Mouse (Mus musculus): ENCODE measurements at regions not wholly inside any gene's neighbourhood (a gene's known extent, or its start where the extent isn't known, plus 50 kb on each side); places are given as distances from the start of the nearest gene placed in this dataset.
"Not testable (repeated sequence)": the region's sequence is repeated elsewhere in the genome, so short reads cannot be mapped to it uniquely, and the experiment has no call there.

DNA sequence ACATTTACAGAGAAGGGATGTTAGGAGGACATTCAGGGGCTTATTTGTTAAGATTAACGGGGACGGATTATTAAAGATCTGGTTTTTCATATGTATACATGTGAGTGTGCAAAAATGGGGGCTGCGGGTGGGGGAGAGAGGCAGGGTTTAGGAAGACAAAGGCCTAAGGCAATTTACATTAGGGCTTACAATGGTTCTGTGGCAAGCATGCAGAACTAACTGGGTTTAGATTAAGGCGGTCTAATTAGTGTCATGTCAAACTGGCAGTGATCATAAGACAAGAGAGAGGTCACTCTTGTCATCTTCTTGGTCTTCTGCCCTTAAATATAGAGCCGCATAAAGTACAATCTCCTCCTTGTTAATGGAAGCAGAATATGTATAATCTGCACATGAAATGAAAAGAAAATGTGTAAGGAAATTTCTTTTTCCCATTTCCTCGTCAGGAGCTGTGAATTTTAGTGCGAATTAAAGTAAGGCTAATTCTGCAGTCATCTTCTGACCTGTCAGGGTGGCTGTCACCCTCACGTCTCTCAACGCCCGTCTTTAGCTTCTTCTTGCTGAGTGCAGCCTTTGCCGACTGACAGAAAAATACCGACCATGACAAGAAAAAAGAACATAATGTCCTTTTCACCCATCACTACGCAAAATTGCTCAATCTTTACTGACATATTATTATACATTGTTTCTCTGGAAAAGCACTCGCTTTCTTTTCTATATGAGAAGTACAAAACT, 256.6 kb upstream of the Meis2 start:
- WGBS: 89% methylated on average over 14 of the region's 14 CpGs

GRCm38 (mm10) chr2:116299551-116299950, 233.9 kb upstream of the Meis2 start:
- 68% methylated on average over 1 of the region's 1 CpGs for WGBS
- TF ChIP-seq CTCF (IDR thresholded peaks at IDR 0.05; ENCODE audit: low read depth): no peak
- H3K36me3 ChIP-seq (ENCODE audit: control insufficient read depth, insufficient read depth): no peaks in the 10 kb centered on the region
- no peak overlapping the region for H3K27ac ChIP-seq (ENCODE audit: low read depth, low read length)
- H3K9me3 ChIP-seq (ENCODE audit: control insufficient read depth): no peaks in the 10 kb centered on the region
- H3K4me2 ChIP-seq (replicated peaks; ENCODE audit: low read depth): no peak overlapping the region
- H3K4me1 ChIP-seq (replicated peaks; ENCODE audit: control insufficient read depth, insufficient read depth, low read length): no peaks in the 10 kb centered on the region
- ATAC-seq: no peak
- no peaks in the 10 kb centered on the region for H3K27me3 ChIP-seq (replicated peaks; ENCODE audit: control insufficient read depth, insufficient read depth, low read length)
- no peak overlapping the region for H3K9ac ChIP-seq (ENCODE audit: low read depth, low read length)
- no peak overlapping the region for H3K4me3 ChIP-seq (ENCODE audit: low read depth, low read length)

More for the DNA sequence above, 256.6 kb upstream of the Meis2 start:
- Histone ChIP-seq H3K27me3 (replicated peaks; ENCODE audit: control insufficient read depth, insufficient read depth, low read length) (no peaks in the 10 kb centered on the region), H3K4me3 (ENCODE audit: low read depth, low read length) (no peak overlapping the region), H3K4me2 (replicated peaks; ENCODE audit: low read depth) (no peak overlapping the region), H3K9ac (ENCODE audit: low read depth, low read length) (no peak overlapping the region), H3K36me3 (ENCODE audit: control insufficient read depth, insufficient read depth) (no peaks in the 10 kb centered on the region), H3K4me1 (replicated peaks; ENCODE audit: control insufficient read depth, insufficient read depth, low read length) (no peaks in the 10 kb centered on the region), H3K27ac (ENCODE audit: low read depth, low read length) (no peak overlapping the region), H3K9me3 (ENCODE audit: control insufficient read depth) (no peaks in the 10 kb centered on the region)
- no peak for TF ChIP-seq CTCF (IDR thresholded peaks at IDR 0.05; ENCODE audit: low read depth)
- no peak for ATAC-seq

GRCm38 (mm10) chr2:116289886-116290285, 224.2 kb upstream of the Meis2 start:
- no peaks in the 10 kb centered on the region for H3K9me3 ChIP-seq (ENCODE audit: control insufficient read depth)
- H3K9ac ChIP-seq (ENCODE audit: low read depth, low read length): no peak overlapping the region
- H3K36me3 ChIP-seq (ENCODE audit: control insufficient read depth, insufficient read depth): no peaks in the 10 kb centered on the region
- H3K4me2 ChIP-seq (replicated peaks; ENCODE audit: low read depth): no peak overlapping the region
- no peak for TF ChIP-seq CTCF (IDR thresholded peaks at IDR 0.05; ENCODE audit: low read depth)
- H3K27me3 ChIP-seq (replicated peaks; ENCODE audit: control insufficient read depth, insufficient read depth, low read length): no peaks in the 10 kb centered on the region
- WGBS: 78% methylated on average over 7 of the region's 7 CpGs
- no peak overlapping the region for H3K4me3 ChIP-seq (ENCODE audit: low read depth, low read length)
- H3K4me1 ChIP-seq (replicated peaks; ENCODE audit: control insufficient read depth, insufficient read depth, low read length): no peaks in the 10 kb centered on the region
- no peak overlapping the region for H3K27ac ChIP-seq (ENCODE audit: low read depth, low read length)
- ATAC-seq: no peak

DNA sequence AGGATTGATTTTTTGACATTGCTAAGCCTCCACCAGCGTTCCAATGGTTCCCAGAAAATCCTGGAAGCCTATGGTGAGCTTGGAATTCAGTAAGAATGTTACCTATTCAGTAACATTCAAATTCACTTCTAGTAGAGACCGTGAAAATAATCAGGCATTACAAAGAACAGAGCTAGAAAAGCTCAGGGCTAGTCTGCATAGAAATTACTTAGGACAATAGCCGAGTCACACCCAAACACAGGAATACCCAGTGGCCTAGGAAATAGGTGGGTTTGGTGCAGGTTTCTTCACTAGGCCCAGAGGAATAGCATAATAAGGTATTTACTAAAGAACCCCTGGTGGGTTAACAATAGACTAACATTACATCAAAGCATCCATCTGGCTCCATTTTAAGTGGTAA, 177.6 kb upstream of the Meis2 start:
- H3K4me3 ChIP-seq (ENCODE audit: low read depth, low read length); H3K4me1 ChIP-seq (replicated peaks; ENCODE audit: control insufficient read depth, insufficient read depth, low read length); ATAC-seq; H3K9me3 ChIP-seq (ENCODE audit: control insufficient read depth); H3K27me3 ChIP-seq (replicated peaks; ENCODE audit: control insufficient read depth, insufficient read depth, low read length); H3K36me3 ChIP-seq (ENCODE audit: control insufficient read depth, insufficient read depth); H3K9ac ChIP-seq (ENCODE audit: low read depth, low read length); H3K4me2 ChIP-seq (replicated peaks; ENCODE audit: low read depth); H3K27ac ChIP-seq (ENCODE audit: low read depth, low read length): not testable (repeated sequence)
- WGBS: 67% methylated on average over 3 of the region's 3 CpGs

GRCm38 (mm10) chr2:116236731-116237130, 171.1 kb upstream of the Meis2 start:
- no peaks in the 10 kb centered on the region for H3K4me1 ChIP-seq (replicated peaks; ENCODE audit: control insufficient read depth, insufficient read depth, low read length)
- no peak overlapping the region for H3K9ac ChIP-seq (ENCODE audit: low read depth, low read length)
- ATAC-seq: no peak
- H3K36me3 ChIP-seq (ENCODE audit: control insufficient read depth, insufficient read depth): no peaks in the 10 kb centered on the region
- no peak overlapping the region for H3K4me2 ChIP-seq (replicated peaks; ENCODE audit: low read depth)
- no peaks in the 10 kb centered on the region for H3K9me3 ChIP-seq (ENCODE audit: control insufficient read depth)
- no peak for TF ChIP-seq CTCF (IDR thresholded peaks at IDR 0.05; ENCODE audit: low read depth)
- H3K4me3 ChIP-seq (ENCODE audit: low read depth, low read length): no peak overlapping the region
- no peak overlapping the region for H3K27ac ChIP-seq (ENCODE audit: low read depth, low read length)
- no peaks in the 10 kb centered on the region for H3K27me3 ChIP-seq (replicated peaks; ENCODE audit: control insufficient read depth, insufficient read depth, low read length)

DNA sequence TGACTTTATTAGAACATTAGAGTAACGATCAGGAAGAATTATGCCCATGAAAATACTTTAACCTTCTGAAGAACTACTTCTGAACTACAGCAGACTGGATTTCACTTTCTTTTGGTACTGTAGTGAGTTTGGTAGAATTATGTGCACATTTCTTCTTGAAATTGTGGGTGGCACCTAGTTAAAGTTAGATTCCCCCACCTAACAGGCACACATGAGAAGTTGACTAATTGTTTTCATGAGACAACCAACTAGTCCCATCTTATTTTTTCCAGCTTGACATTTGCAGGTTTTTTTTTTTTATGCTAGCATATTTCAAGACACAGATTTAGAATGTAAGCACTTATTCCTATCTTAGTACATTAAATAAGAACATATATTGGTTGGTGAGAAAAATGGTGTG, 167.2 kb upstream of the Meis2 start:
- Histone ChIP-seq H3K4me1 (replicated peaks; ENCODE audit: control insufficient read depth, insufficient read depth, low read length) (no peaks in the 10 kb centered on the region), H3K9me3 (ENCODE audit: control insufficient read depth) (no peaks in the 10 kb centered on the region), H3K4me3 (ENCODE audit: low read depth, low read length) (no peak overlapping the region), H3K27ac (ENCODE audit: low read depth, low read length) (no peak overlapping the region), H3K9ac (ENCODE audit: low read depth, low read length) (no peak overlapping the region), H3K36me3 (ENCODE audit: control insufficient read depth, insufficient read depth) (no peaks in the 10 kb centered on the region), H3K27me3 (replicated peaks; ENCODE audit: control insufficient read depth, insufficient read depth, low read length) (no peaks in the 10 kb centered on the region), H3K4me2 (replicated peaks; ENCODE audit: low read depth) (no peak overlapping the region)
- no peak for TF ChIP-seq CTCF (IDR thresholded peaks at IDR 0.05; ENCODE audit: low read depth)
- 83% methylated on average over 1 of the region's 1 CpGs for WGBS
- ATAC-seq: no peak

GRCm38 (mm10) chr2:116216418-116216817, 150.8 kb upstream of the Meis2 start:
- Histone ChIP-seq H3K9ac (ENCODE audit: low read depth, low read length) (no peak overlapping the region), H3K36me3 (ENCODE audit: control insufficient read depth, insufficient read depth) (no peaks in the 10 kb centered on the region), H3K4me3 (ENCODE audit: low read depth, low read length) (no peak overlapping the region), H3K27ac (ENCODE audit: low read depth, low read length) (no peak overlapping the region), H3K4me2 (replicated peaks; ENCODE audit: low read depth) (no peak overlapping the region), H3K4me1 (replicated peaks; ENCODE audit: control insufficient read depth, insufficient read depth, low read length) (no peaks in the 10 kb centered on the region), H3K9me3 (ENCODE audit: control insufficient read depth) (no peaks in the 10 kb centered on the region), H3K27me3 (replicated peaks; ENCODE audit: control insufficient read depth, insufficient read depth, low read length) (no peaks in the 10 kb centered on the region)
- ATAC-seq: no peak
- 71% methylated on average over 7 of the region's 7 CpGs for WGBS
- TF ChIP-seq CTCF (IDR thresholded peaks at IDR 0.05; ENCODE audit: low read depth): peak; percentile 59

Measured in intestine, postnatal 0 days (tissue).